Mouse (Mus musculus) heart, postnatal 0 days (tissue): Measurements from ENCODE around the gene Lcorl.

Experiments
- CTCF ChIP-seq: IDR thresholded peaks from 2 replicates; pipeline ENCODE4 v1.5.1; 2016; ENCODE audit warnings: antibody characterized with exemption, control low read depth, low read depth
- EP300 ChIP-seq: IDR thresholded peaks from 2 replicates; pipeline ENCODE4 v1.6.1; 2016; ENCODE audit warnings: antibody characterized with exemption, low read depth

GRCm38 (mm10) chr5:45683388-45683787, 174.0 kb downstream of the Lcorl start:
- TF ChIP-seq CTCF: no peak
- no peak for TF ChIP-seq EP300
